Mouse (Mus musculus) liver, embryonic 13.5 days (tissue): Measurements from ENCODE around the gene Dbp. TPM values are rescaled to one million over a fixed set of nuclear protein-coding genes. Genes with fewer than 3 reads are reported as not detected.
A peak's percentile ranks its signal among the peaks of the same experiment; 100 is the strongest.

Experiments
- ATAC-seq: fragments of 200-750 bp; cut with Nextera tagmentation; 2 replicates; pipeline ENCODE4 v1.8.0; 2017; ENCODE audit warnings: low read depth, mild to moderate bottlenecking, moderate number of reproducible peaks, moderate library complexity
- DNase-seq: peaks from one replicate; pipeline ENCODE4 v3.0.0; 2022
- H3K27ac ChIP-seq: fragments of 300-500 bp; sonication (generic); 2 replicates; pipeline ENCODE4 v1.5.1; 2015; ENCODE audit warnings: moderate library complexity, mild to moderate bottlenecking, inconsistent platforms
- H3K27me3 ChIP-seq: fragments of 300-500 bp; sonication (generic); 2 replicates; pipeline ENCODE4 v1.6.1; 2015; ENCODE audit warnings: mild to moderate bottlenecking, inconsistent platforms
- H3K36me3 ChIP-seq: fragments of 300-500 bp; sonication (generic); 2 replicates; pipeline ENCODE4 v1.6.1; 2015; ENCODE audit warnings: mild to moderate bottlenecking, inconsistent platforms
- H3K4me1 ChIP-seq: fragments of 300-500 bp; sonication (generic); replicated peaks from 2 replicates; pipeline ENCODE4 v1.6.1; 2015; ENCODE audit warnings: inconsistent platforms
- H3K4me2 ChIP-seq: fragments of 300-500 bp; sonication (generic); 2 replicates; pipeline ENCODE4 v1.6.1; 2015; ENCODE audit warnings: inconsistent platforms, mild to moderate bottlenecking, moderate library complexity
- H3K4me3 ChIP-seq: fragments of 300-500 bp; sonication (generic); replicated peaks from 2 replicates; pipeline ENCODE4 v1.5.1; 2015; ENCODE audit warnings: mild to moderate bottlenecking, inconsistent platforms
- H3K9ac ChIP-seq: fragments of 300-500 bp; sonication (generic); 2 replicates; pipeline ENCODE4 v1.6.1; 2015; ENCODE audit warnings: mild to moderate bottlenecking, inconsistent platforms
- H3K9me3 ChIP-seq: fragments of 300-500 bp; sonication (generic); replicated peaks from 2 replicates; pipeline ENCODE4 v1.6.1; 2016; ENCODE audit warnings: inconsistent platforms
- whole genome bisulfite sequencing: fragments of 180-500 bp; shearing (Covaris S2); methylation state at CpG from one replicate; pipeline ENCODE4 v1.1.7; 2015; ENCODE audit not compliant: insufficient replicate concordance; 5-methylcytosine and 5-hydroxymethylcytosine counted together
- polyA plus RNA-seq: library from polyadenylated mRNA; unstranded; fragments of >200 nt; fragmentation: Nextera tagmentation; extraction: Ambion mirVana; gene quantifications from 2 replicates; pipeline ENCODE4 v1.2.1, GENCODE M21; 2015

Dbp gene
- polyA plus RNA-seq, 1 experiment from 2014 or later, result 0.43 TPM

GRCm38 (mm10) chr7:45681046-45681736 is 23.7 kb upstream of the Dbp start:
- 46% methylated on average over 8 of the region's 8 CpGs for WGBS
- Histone ChIP-seq H3K4me3 (no peak overlapping the region), H3K4me1 (peaks cover 22% of the 10 kb centered on the region), H3K27ac (no peak overlapping the region), H3K9me3 (no peaks in the 10 kb centered on the region), H3K9ac (no peak overlapping the region), H3K27me3 (0 out of 2 replicates have a peak, but pooled peaks cover 5% of the 10 kb centered on the region), H3K4me2 (no peak overlapping the region), H3K36me3 (no peaks in the 10 kb centered on the region)
- ATAC-seq (no peak), DNase-seq (no peak)

- H3K4me1 ChIP-seq, result peaks cover 22% of the 10 kb centered on the region
These were observed 22.5 kb upstream of the Dbp start for GRCm38 (mm10) chr7:45682144-45683126.

GRCm38 (mm10) chr7:45683396-45684050 is 21.4 kb upstream of the Dbp start, which contains the start of gene Ntn5:
Ntn5 (plus strand) TSS chr7:45684022.
- no peak for DNase-seq
- Histone ChIP-seq H3K36me3 (no peaks in the 10 kb centered on the region), H3K9ac (no peak within 1 kb of the TSS), H3K4me2 (no peak within 1 kb of the TSS), H3K27ac (no peak within 1 kb of the TSS), H3K4me3 (no peak within 1 kb of the TSS), H3K4me1 (peaks cover 22% of the 10 kb centered on the region), H3K9me3 (no peaks in the 10 kb centered on the region), H3K27me3 (peaks cover 5% of the 10 kb centered on the region; the same call in 1 of the 2 replicates)
- no peak for ATAC-seq
- 66% methylated on average over 7 of the region's 7 CpGs for WGBS

More at GRCm38 (mm10) chr7:45682144-45683126, 22.5 kb upstream of the Dbp start:
- Histone ChIP-seq H3K9ac (peak overlapping the region; percentile 44; the same call in 1 of the 2 replicates), H3K27ac (no peak overlapping the region), H3K4me3 (no peak overlapping the region), H3K4me2 (peak overlapping the region; percentile 37), H3K9me3 (no peaks in the 10 kb centered on the region), H3K27me3 (peaks cover 5% of the 10 kb centered on the region; the same call in 1 of the 2 replicates), H3K36me3 (no peaks in the 10 kb centered on the region)
- 24% methylated on average over 14 of the region's 14 CpGs for WGBS
- peak; percentile 54 for DNase-seq
- ATAC-seq, result peak; percentile 54

DNA sequence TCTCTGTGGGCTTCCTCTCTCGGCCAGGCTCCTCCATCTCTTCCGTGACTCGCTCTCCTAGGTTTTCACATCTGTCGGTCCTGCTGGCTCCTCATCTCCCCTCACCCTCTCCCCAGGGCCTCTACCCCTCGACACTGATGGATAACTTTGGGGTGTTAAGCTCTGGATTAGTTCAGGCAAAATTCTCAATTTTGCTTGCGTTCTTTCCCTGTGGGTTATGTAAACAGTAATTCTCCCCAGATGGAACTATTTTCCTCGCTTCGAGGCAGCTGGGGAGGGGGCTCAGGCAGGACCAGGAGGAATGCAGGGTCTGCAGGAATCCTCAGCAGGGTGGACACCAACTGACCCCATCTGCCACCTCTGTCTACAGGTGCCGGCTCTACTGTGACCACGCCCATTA is 19.1 kb upstream of the Dbp start:
- peaks cover 31% of the 10 kb centered on the region for H3K4me1 ChIP-seq

GRCm38 (mm10) chr7:45686841-45687240 is 18.0 kb upstream of the Dbp start:
- Histone ChIP-seq H3K27ac (no peak overlapping the region), H3K27me3 (peaks cover 5% of the 10 kb centered on the region; the same call in 1 of the 2 replicates), H3K9me3 (no peaks in the 10 kb centered on the region), H3K36me3 (no peaks in the 10 kb centered on the region), H3K4me1 (peaks cover 21% of the 10 kb centered on the region), H3K9ac (no peak overlapping the region), H3K4me2 (no peak overlapping the region), H3K4me3 (no peak overlapping the region)
- DNase-seq (no peak), ATAC-seq (no peak)
- WGBS, result 58% methylated on average over 3 of the region's 3 CpGs

More for the DNA sequence above, 19.1 kb upstream of the Dbp start:
- Histone ChIP-seq H3K4me2 (no peak overlapping the region), H3K27me3 (peaks cover 5% of the 10 kb centered on the region; the same call in 1 of the 2 replicates), H3K9me3 (no peaks in the 10 kb centered on the region), H3K4me3 (no peak overlapping the region), H3K27ac (no peak overlapping the region), H3K9ac (no peak overlapping the region), H3K36me3 (no peaks in the 10 kb centered on the region)
- 51% methylated on average over 10 of the region's 10 CpGs for WGBS
- DNase-seq, result no peak
- ATAC-seq, result no peak

DNA sequence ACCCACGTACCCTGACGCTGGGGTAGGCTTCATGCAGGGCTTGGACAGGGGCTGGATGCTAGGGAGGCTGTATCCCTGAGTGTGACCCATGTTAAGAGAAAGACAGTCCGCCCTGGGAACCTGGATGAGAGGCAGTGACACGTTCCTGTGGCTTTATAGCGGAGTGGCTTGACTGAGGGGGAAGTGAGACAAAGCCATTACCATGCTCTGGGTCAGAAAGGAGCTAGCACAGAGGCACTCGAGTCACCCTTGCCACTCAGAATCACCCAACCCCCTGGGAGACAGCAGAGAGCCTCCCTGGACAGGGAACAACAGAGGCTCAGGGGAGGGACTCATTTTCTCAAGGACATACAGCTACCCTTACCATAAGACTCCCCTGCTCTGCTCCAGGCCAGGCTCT is 15.8 kb upstream of the Dbp start:
- DNase-seq, result no peak
- Histone ChIP-seq H3K4me3 (no peak overlapping the region), H3K4me1 (0 out of 2 replicates have a peak, but pooled peaks cover 13% of the 10 kb centered on the region), H3K27me3 (no peaks in the 10 kb centered on the region; the same call in 1 of the 2 replicates), H3K36me3 (no peaks in the 10 kb centered on the region), H3K27ac (no peak overlapping the region), H3K9ac (no peak overlapping the region), H3K9me3 (no peaks in the 10 kb centered on the region), H3K4me2 (no peak overlapping the region)
- 39% methylated on average over 6 of the region's 6 CpGs for whole genome bisulfite sequencing
- no peak for ATAC-seq

DNA sequence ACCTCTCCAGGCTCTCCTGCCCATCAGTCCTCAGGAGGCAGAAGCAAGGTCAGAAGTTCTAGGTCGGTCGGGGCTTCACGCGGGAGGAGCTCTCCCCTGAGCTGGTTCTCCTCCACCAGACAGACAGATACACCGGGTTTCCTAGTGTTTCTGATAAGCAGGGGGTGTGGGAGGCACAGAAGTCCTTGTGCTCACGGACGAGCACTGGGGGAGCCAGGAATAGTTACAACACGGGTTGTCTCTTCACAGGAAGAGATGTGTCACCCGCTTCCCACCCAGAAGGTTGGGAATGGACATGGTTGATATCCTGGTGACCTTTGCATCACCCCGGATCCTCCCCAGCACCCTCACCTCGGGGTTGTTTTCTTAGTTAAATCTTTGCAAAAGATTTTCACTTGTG is 15.1 kb upstream of the Dbp start:
- Histone ChIP-seq H3K27ac (no peak overlapping the region), H3K9me3 (no peaks in the 10 kb centered on the region), H3K4me1 (0 out of 2 replicates have a peak, but pooled peaks cover 13% of the 10 kb centered on the region), H3K36me3 (no peaks in the 10 kb centered on the region), H3K27me3 (no peaks in the 10 kb centered on the region; the same call in 1 of the 2 replicates), H3K4me2 (no peak overlapping the region), H3K9ac (no peak overlapping the region), H3K4me3 (no peak overlapping the region)
- no peak for DNase-seq
- no peak for ATAC-seq
- WGBS, result 36% methylated on average over 11 of the region's 11 CpGs

DNA sequence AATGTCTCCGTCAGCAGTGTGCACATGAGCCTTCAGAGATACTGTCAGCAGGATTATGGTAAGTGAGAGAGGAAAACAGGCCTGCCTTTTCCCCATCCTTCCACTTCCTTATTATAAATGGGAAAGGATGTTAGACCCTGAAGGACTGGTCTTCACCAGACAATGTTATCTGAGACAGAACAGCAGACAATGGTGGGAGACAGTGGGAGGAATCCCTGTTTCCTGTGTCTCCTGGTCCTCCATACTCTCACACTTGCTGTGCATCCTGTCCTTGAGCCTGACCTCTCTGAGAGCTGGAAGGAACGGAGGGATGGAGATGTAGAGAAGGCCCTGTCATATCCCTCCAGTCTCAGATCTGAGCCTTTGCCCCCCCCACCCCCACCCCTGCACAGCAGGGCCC is 12.5 kb upstream of the Dbp start:
- H3K4me2 ChIP-seq, result no peak overlapping the region
- H3K9me3 ChIP-seq, result no peaks in the 10 kb centered on the region
- H3K4me3 ChIP-seq, result no peak overlapping the region
- ATAC-seq, result no peak
- no peaks in the 10 kb centered on the region for H3K27me3 ChIP-seq
- H3K4me1 ChIP-seq, result 0 out of 2 replicates have a peak, but pooled peaks cover 10% of the 10 kb centered on the region
- WGBS, result 78% methylated on average over 2 of the region's 2 CpGs
- no peak for DNase-seq
- no peaks in the 10 kb centered on the region for H3K36me3 ChIP-seq
- no peak overlapping the region for H3K9ac ChIP-seq
- no peak overlapping the region for H3K27ac ChIP-seq

DNA sequence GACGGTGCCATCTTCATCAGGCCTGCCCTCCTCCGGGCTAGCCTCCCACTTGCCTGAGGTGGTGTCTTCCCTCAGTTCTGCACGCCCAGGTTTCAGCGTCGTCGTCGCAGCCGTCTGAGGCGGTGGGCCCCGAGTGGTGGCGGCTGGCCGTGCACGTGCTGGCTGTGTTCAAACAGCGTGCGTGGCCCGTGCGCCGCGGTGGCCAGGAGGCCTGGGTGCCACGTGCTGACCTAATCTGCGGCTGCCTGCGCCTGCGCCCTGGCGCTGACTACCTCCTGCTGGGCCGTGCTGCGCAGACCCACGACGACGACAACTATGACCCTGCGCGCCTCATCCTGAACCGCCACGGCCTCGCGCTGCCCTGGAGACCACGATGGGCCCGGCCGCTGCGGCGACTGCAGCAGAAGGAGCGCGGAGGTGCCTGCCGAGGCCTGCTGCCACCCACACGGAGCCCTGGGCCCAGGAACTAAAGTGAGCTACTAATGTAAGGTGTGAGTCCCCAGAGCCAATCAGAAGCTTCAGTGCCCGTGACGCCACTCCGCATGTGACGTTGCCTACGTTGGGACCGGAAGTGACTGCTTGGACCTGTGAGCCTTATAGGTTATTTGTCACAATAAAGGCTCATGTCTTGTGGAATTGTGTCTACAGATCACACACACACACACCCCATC is 10.8 kb upstream of the Dbp start, which contains the start of gene Sec1:
TSS of gene Sec1 (minus strand) at position 482 of the 671 bp plus-strand sequence.
- Histone ChIP-seq H3K9ac (no peak within 1 kb of the TSS), H3K4me2 (no peak within 1 kb of the TSS), H3K27ac (no peak within 1 kb of the TSS), H3K36me3 (no peaks in the 10 kb centered on the region), H3K9me3 (no peaks in the 10 kb centered on the region), H3K27me3 (peaks cover 13% of the 10 kb centered on the region), H3K4me1 (0 out of 2 replicates have a peak, but pooled peaks cover 10% of the 10 kb centered on the region), H3K4me3 (no peak within 1 kb of the TSS)
- ATAC-seq (no peak), DNase-seq (no peak)
- WGBS, result 83% methylated on average over 50 of the region's 50 CpGs

- no peak overlapping the region for H3K27ac ChIP-seq
- H3K27me3 ChIP-seq, result peaks cover 24% of the 10 kb centered on the region
- DNase-seq (no peak), ATAC-seq (no peak)
- H3K9ac ChIP-seq, result no peak overlapping the region
- no peak overlapping the region for H3K4me3 ChIP-seq
- 31% methylated on average over 6 of the region's 6 CpGs for WGBS
- no peaks in the 10 kb centered on the region for H3K36me3 ChIP-seq
- peaks cover 4% of the 10 kb centered on the region for H3K4me1 ChIP-seq
- H3K9me3 ChIP-seq, result no peaks in the 10 kb centered on the region
- no peak overlapping the region for H3K4me2 ChIP-seq
These were observed 9.8 kb upstream of the Dbp start for GRCm38 (mm10) chr7:45695098-45695497.
